Mouse (Mus musculus): Measurements from ENCODE around the gene Slc9a1. TPM values are rescaled to one million over a fixed set of nuclear protein-coding genes. Genes with fewer than 3 reads are reported as not detected.
A peak's percentile ranks its signal among the peaks of the same experiment; 100 is the strongest.

Slc9a1 gene
- polyA plus RNA-seq, 1 experiment from 2014 or later: 6.1 TPM

- Histone ChIP-seq H3K27me3 (replicated peaks; ENCODE audit: control insufficient read depth, insufficient read depth, low read length) (no peaks in the 10 kb centered on the region), H3K4me1 (replicated peaks; ENCODE audit: control insufficient read depth, insufficient read depth, low read length) (no peaks in the 10 kb centered on the region), H3K36me3 (ENCODE audit: control insufficient read depth, insufficient read depth) (no peaks in the 10 kb centered on the region), H3K27ac (ENCODE audit: low read depth, low read length) (no peak overlapping the region), H3K9me3 (ENCODE audit: control insufficient read depth) (no peaks in the 10 kb centered on the region), H3K9ac (ENCODE audit: low read depth, low read length) (no peak overlapping the region), H3K4me2 (replicated peaks; ENCODE audit: low read depth) (peak overlapping the region; percentile 82; the same call in 1 of the 2 replicates), H3K4me3 (ENCODE audit: low read depth, low read length) (no peak overlapping the region)
- no peak for TF ChIP-seq CTCF (IDR thresholded peaks at IDR 0.05; ENCODE audit: low read depth)
- ATAC-seq: no peak
- 20% methylated on average over 12 of the region's 12 CpGs for WGBS
These were observed 99.6 kb downstream of the Slc9a1 start for GRCm38 (mm10) chr4:133469122-133469521.

DNA sequence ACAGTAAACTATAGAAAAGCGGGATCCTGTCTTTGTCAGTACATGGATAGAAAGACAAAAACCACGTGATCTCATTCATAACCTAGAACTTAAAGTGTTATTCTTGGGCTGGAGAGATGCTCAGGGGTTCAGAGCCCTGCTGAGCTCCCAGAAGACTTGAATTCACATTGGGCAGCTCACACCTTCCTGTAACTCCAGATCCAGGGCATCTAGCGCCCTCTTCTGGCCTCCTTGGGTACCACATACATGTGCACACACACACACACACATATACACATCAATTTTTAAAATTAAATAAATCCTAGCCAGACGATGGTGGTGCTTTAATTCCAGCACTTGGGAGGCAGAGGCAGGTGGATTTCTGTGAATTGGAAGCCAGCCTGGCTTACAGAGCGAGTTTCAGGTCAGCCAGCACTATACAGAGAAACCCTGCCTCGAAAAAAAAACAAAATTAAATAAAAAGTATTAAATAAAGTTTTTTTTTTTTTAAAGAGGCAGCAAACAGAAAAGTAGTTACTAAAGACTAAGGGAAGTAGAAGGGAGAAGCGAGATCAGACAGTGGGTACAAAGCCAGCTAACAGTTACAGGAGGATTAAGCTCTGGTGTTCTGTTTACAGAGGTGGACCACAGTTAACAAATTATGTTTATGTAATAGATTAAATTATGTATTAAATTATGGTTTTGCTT is 101.8 kb downstream of the Slc9a1 start:
- H3K4me1 ChIP-seq (replicated peaks; ENCODE audit: control insufficient read depth, insufficient read depth, low read length): no peaks in the 10 kb centered on the region
- H3K4me3 ChIP-seq (ENCODE audit: low read depth, low read length): no peak overlapping the region
- WGBS: 80% methylated on average over 7 of the region's 7 CpGs
- no peak for ATAC-seq
- H3K36me3 ChIP-seq (ENCODE audit: control insufficient read depth, insufficient read depth): no peaks in the 10 kb centered on the region
- peaks cover 3% of the 10 kb centered on the region for H3K27me3 ChIP-seq (replicated peaks; ENCODE audit: control insufficient read depth, insufficient read depth, low read length)
- H3K4me2 ChIP-seq (replicated peaks; ENCODE audit: low read depth): no peak overlapping the region
- H3K27ac ChIP-seq (ENCODE audit: low read depth, low read length): no peak overlapping the region
- no peak overlapping the region for H3K9ac ChIP-seq (ENCODE audit: low read depth, low read length)
- no peaks in the 10 kb centered on the region for H3K9me3 ChIP-seq (ENCODE audit: control insufficient read depth)
- peak; percentile 19; the same call in 1 of the 2 replicates for TF ChIP-seq CTCF (IDR thresholded peaks at IDR 0.05; ENCODE audit: low read depth)

Small RNAs within 50 kb of the gene (microRNA-seq; reads per million reads assigned to microRNA genes)
- 1.4 reads per million for gene Mir5122

Other genes starting within 250 kb of the Slc9a1 start
- 64.6 and 68.4 TPM in 2 replicates for gene Wasf2, start 239.2 kb upstream of the Slc9a1 start, polyA plus RNA-seq (2015; fragmentation: Nextera tagmentation; extraction: Ambion mirVana)
- 0.58 and 0.94 TPM in 2 replicates for gene Cd164l2, start 157.6 kb upstream of the Slc9a1 start, polyA plus RNA-seq (2015; fragmentation: Nextera tagmentation; extraction: Ambion mirVana)
- 0.05 TPM in 1 of 2 replicates, not detected in the other for gene Gpr3, start 157.2 kb upstream of the Slc9a1 start, polyA plus RNA-seq (2015; fragmentation: Nextera tagmentation; extraction: Ambion mirVana)
- 1.8 TPM in 2 replicates for gene Map3k6, start 128.9 kb upstream of the Slc9a1 start, polyA plus RNA-seq (2015; fragmentation: Nextera tagmentation; extraction: Ambion mirVana)
- gene Sytl1, start 106.6 kb upstream of the Slc9a1 start, polyA plus RNA-seq (2015; fragmentation: Nextera tagmentation; extraction: Ambion mirVana): 1.6 and 1.8 TPM in 2 replicates
- 52.1 and 52.8 TPM in 2 replicates for gene Tmem222, start 91.9 kb upstream of the Slc9a1 start, polyA plus RNA-seq (2015; fragmentation: Nextera tagmentation; extraction: Ambion mirVana)
- gene Wdtc1, start 16.2 kb upstream of the Slc9a1 start, polyA plus RNA-seq (2015; fragmentation: Nextera tagmentation; extraction: Ambion mirVana): 7.2 and 8.2 TPM in 2 replicates
- 1.3 and 1.8 TPM in 2 replicates for gene Tent5b, start 110.4 kb downstream of the Slc9a1 start, polyA plus RNA-seq (2015; fragmentation: Nextera tagmentation; extraction: Ambion mirVana)
- 2.5 and 2.9 TPM in 2 replicates for gene Trnp1, start 128.8 kb downstream of the Slc9a1 start, polyA plus RNA-seq (2015; fragmentation: Nextera tagmentation; extraction: Ambion mirVana)
- gene Kdf1, start 149.3 kb downstream of the Slc9a1 start, polyA plus RNA-seq (2015; fragmentation: Nextera tagmentation; extraction: Ambion mirVana): 50.6 and 53.2 TPM in 2 replicates
- 125 and 138 TPM in 2 replicates for gene Nudc, start 176.3 kb downstream of the Slc9a1 start, polyA plus RNA-seq (2015; fragmentation: Nextera tagmentation; extraction: Ambion mirVana)
- 25.6 and 34.8 TPM in 2 replicates for gene Nr0b2, start 183.7 kb downstream of the Slc9a1 start, polyA plus RNA-seq (2015; fragmentation: Nextera tagmentation; extraction: Ambion mirVana)
- gene Gpatch3, start 205.0 kb downstream of the Slc9a1 start, polyA plus RNA-seq (2015; fragmentation: Nextera tagmentation; extraction: Ambion mirVana): 7.1 and 7.2 TPM in 2 replicates
- gene Gpn2, start 214.7 kb downstream of the Slc9a1 start, polyA plus RNA-seq (2015; fragmentation: Nextera tagmentation; extraction: Ambion mirVana): 16.1 and 18.4 TPM in 2 replicates
- 34.8 and 37.6 TPM in 2 replicates for gene Sfn, start 232.5 kb downstream of the Slc9a1 start, polyA plus RNA-seq (2015; fragmentation: Nextera tagmentation; extraction: Ambion mirVana)

All from intestine, postnatal 0 days (tissue).